Mouse (Mus musculus) MEL (cell line): ENCODE results near the gene Oas3.

Experiments used
- CTCF ChIP-seq, 3 experiments: IDR thresholded peaks in 2 of 3; conservative IDR thresholded peaks in 1 of 3; 2 replicates each; pipeline ENCODE4 v1.5.1; 2011 to 2012; ENCODE audit warnings: low read length in 3 of 3, low read depth in 2 of 3, mild to moderate bottlenecking in 2 of 3, improper control_type of control experiment in 1 of 3, inconsistent platforms in 1 of 3, mixed read lengths in 1 of 3, moderate library complexity in 1 of 3; ENCODE audit not compliant: control insufficient read depth in 1 of 3, insufficient read depth in 1 of 3, poor library complexity in 1 of 3, severe bottlenecking in 1 of 3
- EP300 ChIP-seq, 2 experiments: IDR thresholded peaks; 2 replicates each; pipeline ENCODE4 v1.6.1; 2011; ENCODE audit warnings: improper control_type of control experiment in 2 of 2, low read length in 2 of 2, low read depth in 1 of 2, mild to moderate bottlenecking in 1 of 2
- GATA1 ChIP-seq: IDR thresholded peaks from 2 replicates; pipeline ENCODE4 v1.6.1; 2011; ENCODE audit warnings: low read depth, low read length, improper control_type of control experiment
- SMC3 ChIP-seq: IDR thresholded peaks from 2 replicates; pipeline ENCODE4 v1.6.1; 2011; ENCODE audit warnings: low read depth, low read length, improper control_type of control experiment

- TF ChIP-seq EP300 (IDR thresholded peaks at IDR 0.05; ENCODE audit: low read depth in 1 of 2, low read length in 2 of 2): no peak
- no peak for TF ChIP-seq CTCF (IDR thresholded peaks at IDR 0.05 in 2 of 3, conservative IDR thresholded peaks at IDR 0.05 in 1 of 3; ENCODE audit: control insufficient read depth in 1 of 3, insufficient read depth in 1 of 3, low read depth in 2 of 3, low read length in 3 of 3, poor library complexity in 1 of 3, severe bottlenecking in 1 of 3)
- TF ChIP-seq SMC3: no peak
- TF ChIP-seq GATA1: no peak
These were observed 65.6 kb downstream of the Oas3 start, which contains the start of gene Dtx1 for GRCm38 (mm10) chr5:120711827-120712226.
